Mouse (Mus musculus) limb, embryonic 10.5 days (tissue): ENCODE data around the gene Popdc2. TPM values are rescaled to one million over a fixed set of nuclear protein-coding genes. Genes with fewer than 3 reads are reported as not detected.

Experiments
- DNase-seq: peaks from one replicate; pipeline ENCODE4 v3.0.0-alpha.2; 2017; ENCODE audit warnings: low spot score
- H3K27ac ChIP-seq: fragments of 300-500 bp; sonication (generic); 2 replicates; pipeline ENCODE4 v1.5.1; 2016; ENCODE audit warnings: mild to moderate bottlenecking
- H3K27me3 ChIP-seq: fragments of 300-500 bp; sonication (generic); 2 replicates; pipeline ENCODE4 v1.6.1; 2016; ENCODE audit warnings: low read depth, mild to moderate bottlenecking; ENCODE audit not compliant: poor library complexity, severe bottlenecking
- H3K36me3 ChIP-seq: fragments of 300-500 bp; sonication (generic); 2 replicates; pipeline ENCODE4 v1.6.1; 2016; ENCODE audit warnings: mild to moderate bottlenecking, moderate library complexity
- H3K4me1 ChIP-seq: fragments of 300-500 bp; sonication (generic); 2 replicates; pipeline ENCODE4 v1.6.1; 2016
- H3K4me3 ChIP-seq: fragments of 300-500 bp; sonication (generic); 2 replicates; pipeline ENCODE4 v1.5.1; 2016; ENCODE audit warnings: mild to moderate bottlenecking, moderate library complexity
- H3K9me3 ChIP-seq: fragments of 300-500 bp; sonication (generic); replicated peaks from 2 replicates; pipeline ENCODE4 v1.6.1; 2016; ENCODE audit warnings: mild to moderate bottlenecking
- WGBS: fragments of 180-500 bp; shearing (Covaris S2); methylation state at CpG from one replicate; pipeline ENCODE4 v1.1.7; 2016; 5-methylcytosine and 5-hydroxymethylcytosine counted together
- polyA plus RNA-seq: library from polyadenylated mRNA; unstranded; fragments of >200 nt; fragmentation: Nextera tagmentation; extraction: Ambion mirVana; gene quantifications from 2 replicates; pipeline ENCODE4 v1.2.1, GENCODE M21; 2016

Gene Popdc2
- polyA plus RNA-seq, 1 experiment from 2014 or later, result 1.3 TPM

DNA sequence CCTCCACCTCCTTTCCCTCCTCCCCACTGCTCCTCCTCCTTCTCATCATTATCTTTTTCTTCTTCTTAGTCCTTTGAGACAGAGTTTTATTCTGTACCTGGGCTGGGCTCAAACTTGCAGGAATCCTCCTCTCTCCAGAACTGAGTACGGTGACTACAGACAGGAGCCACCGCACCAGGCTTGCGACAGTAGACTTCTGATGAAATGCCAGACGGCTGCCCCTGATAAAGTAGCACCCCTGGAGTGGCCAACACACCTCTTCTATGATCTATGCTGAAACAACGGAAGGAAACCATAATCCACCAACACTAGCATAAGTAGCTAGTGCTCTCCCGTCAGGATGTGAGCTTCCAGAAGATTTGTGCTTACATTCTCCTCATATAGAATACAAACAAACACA is 25.4 kb downstream of the Popdc2 start:
- 92% methylated on average over 6 of the region's 6 CpGs for WGBS
- H3K27me3 ChIP-seq, result no peaks in the 10 kb centered on the region
- no peaks in the 10 kb centered on the region for H3K36me3 ChIP-seq
- H3K9me3 ChIP-seq, result no peaks in the 10 kb centered on the region
- no peaks in the 10 kb centered on the region for H3K4me1 ChIP-seq
- H3K27ac ChIP-seq, result no peak overlapping the region
- H3K4me3 ChIP-seq, result no peak overlapping the region
- no peak for DNase-seq

DNA sequence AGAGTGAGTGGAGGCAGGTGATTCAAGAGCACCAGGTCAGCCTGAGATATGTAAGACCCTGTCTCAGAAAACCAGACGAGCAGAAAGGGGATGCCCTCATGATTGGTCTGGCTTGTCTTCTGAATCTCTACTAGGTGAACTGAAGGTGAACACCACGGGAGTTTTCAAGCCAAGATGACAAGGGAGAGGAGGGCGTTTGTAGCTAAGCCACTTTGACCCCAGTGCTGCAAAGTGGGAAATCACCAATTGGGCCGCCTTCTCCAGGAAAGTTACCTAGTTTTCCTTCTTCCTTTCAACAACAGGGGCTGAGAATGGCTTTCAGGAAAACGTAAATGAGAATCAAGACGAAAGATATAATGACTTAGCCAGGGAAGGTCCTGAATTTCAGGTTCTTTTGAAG is 26.7 kb downstream of the Popdc2 start:
- H3K27ac ChIP-seq, result no peak overlapping the region
- 77% methylated on average over 6 of the region's 6 CpGs for WGBS
- no peaks in the 10 kb centered on the region for H3K4me1 ChIP-seq
- H3K27me3 ChIP-seq, result no peaks in the 10 kb centered on the region
- no peak overlapping the region for H3K4me3 ChIP-seq
- H3K36me3 ChIP-seq, result no peaks in the 10 kb centered on the region
- no peaks in the 10 kb centered on the region for H3K9me3 ChIP-seq
- no peak for DNase-seq

DNA sequence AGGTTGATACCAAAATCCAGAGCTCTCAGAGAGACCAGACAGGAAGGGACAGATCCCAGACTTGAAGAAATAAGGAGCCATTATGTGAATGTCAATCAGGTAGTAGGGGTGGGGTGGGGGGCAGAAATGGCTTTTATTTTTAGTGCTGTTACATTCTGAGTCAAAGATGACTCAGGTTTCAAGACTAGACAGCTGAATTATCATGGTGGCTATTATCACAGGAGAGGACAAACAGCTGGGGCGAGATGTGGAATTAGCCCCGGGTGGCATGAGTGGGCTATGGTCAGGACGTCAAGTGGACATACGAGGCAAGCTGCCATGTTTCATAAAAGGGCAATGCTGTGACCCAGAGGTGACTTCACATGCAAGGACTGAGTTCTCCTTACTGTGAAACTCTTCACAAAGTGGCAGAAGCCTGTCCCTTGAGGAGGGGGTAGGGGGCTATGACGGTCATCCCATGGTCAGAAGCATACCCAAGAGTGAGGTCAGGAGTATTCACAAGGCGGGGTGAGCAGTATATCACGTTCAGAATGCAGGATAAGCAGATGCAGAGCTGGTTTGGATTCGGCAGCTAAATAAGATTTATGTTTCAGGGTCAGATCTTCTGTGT is 27.4 kb downstream of the Popdc2 start:
- Histone ChIP-seq H3K36me3 (no peaks in the 10 kb centered on the region), H3K4me3 (no peak overlapping the region), H3K4me1 (no peaks in the 10 kb centered on the region), H3K9me3 (no peaks in the 10 kb centered on the region), H3K27ac (no peak overlapping the region), H3K27me3 (no peaks in the 10 kb centered on the region)
- DNase-seq, result no peak
- WGBS, result 78% methylated on average over 8 of the region's 8 CpGs

DNA sequence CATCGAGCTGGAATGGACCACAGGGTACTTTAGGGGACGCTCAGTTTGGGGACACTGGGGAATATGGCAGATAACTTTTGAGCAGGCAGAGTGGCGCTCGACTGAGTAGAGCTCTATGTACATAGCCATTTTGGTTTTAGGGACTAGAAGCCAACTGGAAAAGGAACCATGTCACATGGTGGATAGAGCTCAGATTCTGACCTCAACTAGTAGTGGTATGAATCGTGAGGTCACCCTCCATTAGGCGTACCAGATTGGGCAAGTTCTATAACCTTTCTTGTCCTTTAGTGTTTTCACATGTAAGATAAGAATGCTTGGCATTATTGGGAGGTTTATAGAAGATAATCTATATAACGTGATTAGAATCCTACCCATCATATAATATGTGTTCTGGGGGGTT is 28.3 kb downstream of the Popdc2 start:
- no peaks in the 10 kb centered on the region for H3K36me3 ChIP-seq
- WGBS, result 91% methylated on average over 7 of the region's 7 CpGs
- no peaks in the 10 kb centered on the region for H3K27me3 ChIP-seq
- no peaks in the 10 kb centered on the region for H3K4me1 ChIP-seq
- no peak for DNase-seq
- H3K27ac ChIP-seq, result no peak overlapping the region
- no peaks in the 10 kb centered on the region for H3K9me3 ChIP-seq
- no peak overlapping the region for H3K4me3 ChIP-seq

DNA sequence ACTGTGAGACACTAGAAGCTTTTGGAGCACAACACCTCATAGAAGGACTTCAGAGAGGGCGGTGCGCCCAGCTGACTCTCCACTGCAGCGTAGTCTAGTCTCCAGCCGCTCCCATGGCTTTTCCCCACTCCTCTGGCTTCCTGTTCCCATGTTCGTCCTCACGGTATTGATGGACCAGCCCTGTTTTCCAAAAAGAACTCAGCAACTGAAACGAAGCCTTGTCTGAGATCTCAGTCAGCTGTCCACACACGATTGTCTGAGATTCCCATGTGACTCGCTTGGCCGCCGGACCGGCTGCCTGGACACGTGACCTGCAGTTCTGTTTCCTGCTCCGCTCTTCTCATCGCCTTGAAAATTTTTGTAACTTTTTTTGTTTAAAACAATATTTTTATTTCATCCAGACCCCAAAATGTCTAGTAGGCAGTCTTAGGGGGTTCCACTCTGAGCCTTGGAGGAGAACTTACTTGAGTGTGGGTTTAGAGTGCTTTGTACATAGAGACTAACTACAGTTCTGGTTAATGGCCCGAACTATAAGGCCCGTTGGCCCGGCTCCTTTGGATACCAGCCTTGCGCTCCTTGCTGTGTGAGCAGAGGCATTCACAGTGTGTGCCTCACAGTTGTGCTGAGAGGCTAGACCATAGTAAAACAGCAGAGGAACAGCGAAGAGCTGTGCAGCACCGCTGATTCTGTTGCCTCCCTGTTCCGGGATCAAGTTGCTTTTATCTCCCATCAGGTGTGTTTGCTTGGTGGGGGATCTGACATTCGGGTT is 30.3 kb downstream of the Popdc2 start:
- H3K9me3 ChIP-seq, result no peaks in the 10 kb centered on the region
- H3K36me3 ChIP-seq, result no peaks in the 10 kb centered on the region
- H3K27me3 ChIP-seq, result no peaks in the 10 kb centered on the region
- no peak for DNase-seq
- H3K4me3 ChIP-seq, result no peak overlapping the region
- no peak overlapping the region for H3K27ac ChIP-seq
- 88% methylated on average over 23 of the region's 23 CpGs for WGBS
- H3K4me1 ChIP-seq, result peaks cover 4% of the 10 kb centered on the region; the same call in 1 of the 2 replicates

DNA sequence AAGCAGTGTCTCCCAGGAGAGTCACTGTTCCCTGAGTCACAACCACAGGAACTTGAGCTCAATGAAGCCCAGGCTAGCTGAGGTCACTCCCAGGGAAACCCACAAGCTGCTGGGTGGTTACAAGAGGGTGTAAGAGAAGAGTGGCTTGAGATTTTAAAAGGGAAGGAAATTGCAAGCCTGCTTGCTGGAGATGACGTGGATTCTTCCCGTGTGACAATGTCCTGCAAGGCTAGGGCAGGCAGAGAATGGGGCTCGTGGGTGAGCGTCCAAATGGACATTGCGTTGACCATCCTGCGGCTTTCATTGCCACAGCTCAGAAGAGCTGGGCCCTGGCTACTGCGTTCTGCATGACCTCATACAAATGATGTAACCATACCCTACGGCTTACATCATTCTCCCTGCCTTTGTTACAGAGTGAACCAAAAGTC is 32.2 kb downstream of the Popdc2 start:
- Histone ChIP-seq H3K9me3 (no peaks in the 10 kb centered on the region), H3K4me3 (no peak overlapping the region), H3K27me3 (no peaks in the 10 kb centered on the region), H3K36me3 (no peaks in the 10 kb centered on the region), H3K4me1 (peaks cover 5% of the 10 kb centered on the region), H3K27ac (no peak overlapping the region)
- no peak for DNase-seq
- WGBS, result 91% methylated on average over 8 of the region's 8 CpGs

DNA sequence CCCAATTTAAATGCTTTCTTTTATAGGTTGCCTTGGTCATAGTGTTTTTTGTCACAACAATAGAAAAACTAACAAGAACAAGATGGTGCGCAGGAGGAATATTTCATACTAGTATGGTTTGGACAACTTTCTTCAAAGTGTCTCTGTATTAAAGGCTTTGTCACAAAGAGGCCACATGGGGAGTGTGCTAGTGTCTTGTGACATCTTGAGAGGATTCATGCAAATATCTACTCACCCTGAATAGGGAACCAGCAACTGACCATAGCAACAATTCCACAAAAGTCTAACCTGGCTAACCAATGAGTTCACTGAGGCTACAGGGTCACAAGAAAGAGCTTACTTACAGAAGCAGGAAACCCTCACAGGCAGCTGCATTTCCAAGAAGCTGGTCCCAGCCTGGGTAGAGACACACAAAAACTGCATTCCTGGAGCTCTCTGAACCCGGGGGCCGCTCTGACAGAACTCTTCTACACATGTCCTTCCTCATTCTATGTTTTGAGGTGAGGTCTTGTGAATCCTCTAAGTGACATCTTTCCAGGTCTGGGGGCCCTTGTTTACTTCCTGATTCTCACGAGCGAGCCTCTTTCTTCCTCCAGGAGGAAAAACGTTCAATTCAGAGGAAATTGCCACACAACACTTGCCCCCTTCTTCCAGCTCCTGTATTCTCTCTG is 33.2 kb downstream of the Popdc2 start:
- WGBS, result 75% methylated on average over 6 of the region's 6 CpGs
- Histone ChIP-seq H3K27ac (no peak overlapping the region), H3K4me1 (peaks cover 15% of the 10 kb centered on the region), H3K4me3 (no peak overlapping the region), H3K9me3 (no peaks in the 10 kb centered on the region), H3K27me3 (no peaks in the 10 kb centered on the region), H3K36me3 (no peaks in the 10 kb centered on the region)
- no peak for DNase-seq

DNA sequence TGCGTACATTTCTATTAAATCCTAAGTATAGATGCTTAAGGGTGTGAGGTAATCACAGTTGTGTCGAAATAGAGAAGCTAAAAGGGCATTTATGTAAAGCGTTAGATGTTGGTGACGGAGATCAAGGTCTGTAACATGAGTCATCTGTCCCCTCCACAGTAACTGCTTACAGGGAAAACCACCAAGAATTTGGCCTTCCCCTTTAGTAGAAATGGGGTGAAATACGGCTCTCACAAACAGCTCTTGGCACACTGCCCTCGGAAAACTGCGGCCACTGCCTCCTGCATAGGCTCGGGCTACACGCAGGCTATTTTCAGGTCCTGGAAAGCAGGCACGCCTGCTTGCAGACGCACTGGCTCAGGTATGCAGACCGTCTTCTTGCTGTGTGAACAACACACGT is 34.1 kb downstream of the Popdc2 start:
- Histone ChIP-seq H3K9me3 (no peaks in the 10 kb centered on the region), H3K27ac (no peak overlapping the region), H3K4me1 (peaks cover 18% of the 10 kb centered on the region), H3K27me3 (no peaks in the 10 kb centered on the region), H3K36me3 (no peaks in the 10 kb centered on the region), H3K4me3 (no peak overlapping the region)
- no peak for DNase-seq
- WGBS, result 76% methylated on average over 13 of the region's 13 CpGs

DNA sequence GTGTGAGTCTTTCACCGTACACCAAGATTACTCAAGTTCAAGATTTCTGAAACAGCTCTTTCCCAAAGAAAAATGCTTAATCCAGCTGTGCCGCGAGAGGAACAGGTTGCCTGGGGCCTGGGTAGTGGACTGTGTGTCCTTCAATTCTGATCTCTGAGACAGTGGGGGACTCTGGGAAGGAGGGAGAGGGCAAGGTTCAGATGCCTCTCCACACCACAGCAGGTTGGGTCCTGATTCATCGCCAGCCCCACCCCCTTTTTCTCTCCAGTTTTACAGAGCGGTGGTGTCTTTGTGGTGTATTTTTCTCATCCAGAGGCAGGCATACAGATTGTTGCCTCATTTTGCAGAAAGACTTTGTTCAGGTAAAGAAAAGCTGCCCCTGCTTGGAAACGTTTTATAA is 36.3 kb downstream of the Popdc2 start:
- 91% methylated on average over 6 of the region's 6 CpGs for WGBS

DNA sequence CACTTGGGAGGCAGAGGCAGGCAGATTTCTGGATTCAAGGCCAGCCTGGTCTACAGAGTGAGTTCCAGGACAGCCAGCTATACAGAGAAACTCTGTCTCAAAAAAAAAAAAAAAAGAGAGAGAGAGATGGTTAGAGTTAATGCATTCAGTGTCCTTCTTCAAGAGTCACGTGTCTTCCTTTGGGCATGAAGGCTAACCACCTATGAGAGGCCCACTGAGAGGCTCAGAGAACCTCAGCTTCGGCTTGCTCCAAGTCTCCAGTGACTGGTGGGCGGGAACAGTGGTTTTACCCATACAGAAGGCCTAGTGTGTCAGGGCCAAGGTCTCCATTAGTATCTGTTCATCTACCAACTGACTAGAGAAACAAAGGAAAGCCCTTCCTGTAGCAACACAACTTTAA is 37.1 kb downstream of the Popdc2 start:
- Histone ChIP-seq H3K4me1 (peaks cover 18% of the 10 kb centered on the region), H3K4me3 (no peak overlapping the region), H3K27me3 (no peaks in the 10 kb centered on the region), H3K36me3 (no peaks in the 10 kb centered on the region), H3K27ac (peak overlapping the region; percentile 80), H3K9me3 (no peaks in the 10 kb centered on the region)
- WGBS, result 79% methylated on average over 3 of the region's 3 CpGs
- DNase-seq, result no peak

More for the DNA sequence above, 36.3 kb downstream of the Popdc2 start:
- Histone ChIP-seq H3K9me3 (no peaks in the 10 kb centered on the region), H3K36me3 (no peaks in the 10 kb centered on the region), H3K4me3 (no peak overlapping the region), H3K4me1 (peaks cover 18% of the 10 kb centered on the region), H3K27me3 (no peaks in the 10 kb centered on the region), H3K27ac (no peak overlapping the region)
- no peak for DNase-seq

DNA sequence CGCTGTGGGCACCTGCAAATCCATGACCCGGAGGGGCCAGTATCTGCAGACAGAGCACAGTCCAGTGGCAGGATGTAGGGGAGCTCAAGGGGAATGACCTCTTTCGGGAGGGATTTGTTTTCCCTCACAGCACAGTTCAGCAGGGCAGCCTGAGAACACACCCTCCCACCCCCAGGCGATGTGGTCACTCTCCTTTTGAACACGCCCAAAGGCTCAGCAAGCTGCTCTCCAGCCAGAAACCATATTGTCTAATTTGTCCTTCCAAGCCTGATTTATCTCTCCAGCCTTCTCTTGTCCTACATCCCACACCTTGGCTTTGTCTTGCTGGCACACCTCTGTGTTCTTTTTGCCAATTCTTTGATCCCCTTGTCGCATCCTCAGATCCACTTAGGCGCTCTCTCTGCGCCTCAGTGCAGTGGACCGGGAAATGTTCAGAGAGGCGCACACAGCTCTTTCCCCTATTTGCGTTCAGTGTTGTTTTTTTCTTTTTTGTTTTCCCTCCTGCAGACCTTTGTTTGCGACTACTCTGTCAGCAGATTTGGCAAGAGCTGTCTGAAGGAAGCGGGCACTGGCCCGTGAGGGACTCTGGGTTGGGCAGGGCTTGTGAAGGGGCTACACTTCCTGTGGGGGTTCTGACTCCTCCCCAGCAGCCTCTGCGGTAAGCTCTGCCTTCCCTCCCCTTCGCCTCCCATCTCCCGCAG is 37.7 kb downstream of the Popdc2 start:
- Histone ChIP-seq H3K27ac (peak overlapping the region; percentile 80), H3K4me3 (peak overlapping the region; percentile 41), H3K36me3 (no peaks in the 10 kb centered on the region), H3K9me3 (no peaks in the 10 kb centered on the region), H3K4me1 (peaks cover 18% of the 10 kb centered on the region), H3K27me3 (no peaks in the 10 kb centered on the region)
- DNase-seq, result peak; percentile 58
- WGBS, result 23% methylated on average over 17 of the region's 17 CpGs

DNA sequence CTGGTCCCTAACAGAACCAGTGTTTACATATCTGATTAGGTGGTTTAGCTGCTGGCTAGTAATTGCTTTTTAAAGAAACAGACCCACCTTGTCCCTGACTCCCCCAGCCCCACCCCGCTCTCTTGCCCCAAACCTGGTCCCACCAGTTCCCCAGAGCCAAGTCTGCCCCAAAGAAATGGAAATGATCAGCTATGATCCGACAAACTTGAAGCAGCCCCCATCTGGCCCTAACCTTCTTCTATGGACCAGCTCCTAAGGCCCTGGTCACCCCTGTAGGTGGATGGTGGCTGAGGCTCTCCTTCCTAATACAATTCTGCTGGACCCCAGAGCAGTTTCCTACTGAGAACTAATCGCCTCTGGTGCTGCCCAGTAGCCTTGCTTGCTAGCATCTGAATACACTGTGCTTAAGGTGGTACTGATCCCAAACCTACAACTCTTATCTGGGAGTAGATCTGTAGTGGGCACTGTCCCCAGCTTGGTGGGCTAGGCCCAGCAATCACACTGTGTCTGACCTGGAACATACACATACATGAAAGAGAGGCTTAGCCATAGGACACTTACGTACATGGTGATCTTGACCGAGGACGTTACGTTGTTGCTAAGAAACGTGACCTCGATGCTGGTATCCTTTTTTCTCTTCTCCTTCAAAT is 38.4 kb downstream of the Popdc2 start:
- no peaks in the 10 kb centered on the region for H3K9me3 ChIP-seq

More for the DNA sequence above, 38.4 kb downstream of the Popdc2 start:
- Histone ChIP-seq H3K27ac (peak overlapping the region; percentile 80), H3K4me3 (peak overlapping the region; percentile 41), H3K4me1 (peaks cover 18% of the 10 kb centered on the region), H3K36me3 (no peaks in the 10 kb centered on the region), H3K27me3 (no peaks in the 10 kb centered on the region)
- WGBS, result 83% methylated on average over 9 of the region's 9 CpGs
- no peak for DNase-seq
